Mouse (Mus musculus) heart, postnatal 0 days (tissue): ENCODE results near the gene Pear1. TPM values are rescaled to one million over a fixed set of nuclear protein-coding genes. Genes with fewer than 3 reads are reported as not detected.

Experiments
- ATAC-seq: fragments of 200-750 bp; cut with Nextera tagmentation; 2 replicates; pipeline ENCODE4 v1.8.0; 2017; ENCODE audit warnings: low read depth, moderate number of reproducible peaks, moderate library complexity; ENCODE audit not compliant: insufficient read depth
- DNase-seq: peaks from one replicate; pipeline ENCODE4 v3.0.0-alpha.2; 2016; ENCODE audit warnings: low spot score
- H3K27ac ChIP-seq: fragments of 300-500 bp; sonication (generic); 2 replicates; pipeline ENCODE4 v1.5.1; 2014; ENCODE audit warnings: low read depth, mild to moderate bottlenecking
- H3K27me3 ChIP-seq: fragments of 300-500 bp; sonication (generic); 2 replicates; pipeline ENCODE4 v1.6.1; 2014; ENCODE audit warnings: low read length, mixed read lengths; ENCODE audit not compliant: control insufficient read depth, insufficient read depth
- H3K36me3 ChIP-seq: fragments of 300-500 bp; sonication (generic); replicated peaks from 2 replicates; pipeline ENCODE4 v1.6.1; 2014; ENCODE audit warnings: low read length, mixed read lengths; ENCODE audit not compliant: control insufficient read depth, insufficient read depth
- H3K4me1 ChIP-seq: fragments of 300-500 bp; sonication (generic); 2 replicates; pipeline ENCODE4 v1.6.1; 2014; ENCODE audit warnings: antibody characterized with exemption; ENCODE audit not compliant: control insufficient read depth, insufficient read depth
- H3K4me2 ChIP-seq: fragments of 300-500 bp; sonication (generic); 2 replicates; pipeline ENCODE4 v1.6.1; 2014; ENCODE audit warnings: low read depth, mild to moderate bottlenecking, low read length, moderate library complexity
- H3K4me3 ChIP-seq: fragments of 300-500 bp; sonication (generic); 2 replicates; pipeline ENCODE4 v1.5.1; 2014; ENCODE audit warnings: low read depth, low read length
- H3K9ac ChIP-seq: fragments of 300-500 bp; sonication (generic); replicated peaks from 2 replicates; pipeline ENCODE4 v1.6.1; 2014; ENCODE audit warnings: low read depth, low read length, mixed read lengths
- H3K9me3 ChIP-seq: fragments of 300-500 bp; sonication (generic); replicated peaks from 2 replicates; pipeline ENCODE4 v1.6.1; 2016; ENCODE audit warnings: low read length; ENCODE audit not compliant: control insufficient read depth
- CTCF ChIP-seq: IDR thresholded peaks from 2 replicates; pipeline ENCODE4 v1.5.1; 2016; ENCODE audit warnings: antibody characterized with exemption, control low read depth, low read depth
- EP300 ChIP-seq: IDR thresholded peaks from 2 replicates; pipeline ENCODE4 v1.6.1; 2016; ENCODE audit warnings: antibody characterized with exemption, low read depth
- WGBS: fragments of 180-500 bp; shearing (Covaris S2); extraction: QIAGEN DNeasy Blood & Tissue Kit; methylation state at CpG from one replicate; pipeline ENCODE4 v1.1.7; 2014; 5-methylcytosine and 5-hydroxymethylcytosine counted together
- polyA plus RNA-seq: library from polyadenylated mRNA; unstranded; fragments of >200 nt; fragmentation: Nextera tagmentation; extraction: Ambion mirVana; gene quantifications from 2 replicates; pipeline ENCODE4 v1.2.1, GENCODE M21; 2015
- total RNA-seq: library from RNA; depleted of rRNA; stranded (reverse); fragments of >200 nt; gene quantifications from 2 replicates; pipeline ENCODE4 v1.2.3, GENCODE M21; 2014; ENCODE audit warnings: low replicate concordance

Pear1 gene
- total and polyA plus RNA-seq, 2 experiments from 2014 or later: 10.8 to 42.7 TPM

DNA sequence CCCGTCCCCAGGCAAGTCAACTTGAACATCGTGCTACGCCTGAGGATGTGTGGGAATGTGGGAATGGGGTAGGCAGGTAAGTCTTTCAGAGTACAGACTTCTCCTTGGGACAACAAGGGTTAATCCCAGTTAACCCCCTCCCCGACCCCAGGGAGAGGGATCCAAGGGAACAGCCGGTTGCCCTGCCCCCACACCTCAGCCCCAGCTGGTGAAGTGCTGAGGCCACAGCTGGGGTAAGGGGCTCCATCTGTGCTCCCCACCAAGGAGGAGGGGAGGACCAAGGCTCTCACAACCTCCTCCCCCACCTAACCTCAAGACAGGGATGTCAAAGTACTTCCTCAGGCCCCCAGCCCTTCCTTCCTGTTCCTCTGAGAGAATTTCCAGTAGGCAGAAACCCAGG, 34.3 kb downstream of the Pear1 start:
- no peak for DNase-seq
- Histone ChIP-seq H3K4me3 (no peak overlapping the region), H3K4me2 (no peak overlapping the region), H3K36me3 (no peaks in the 10 kb centered on the region), H3K4me1 (peaks cover 8% of the 10 kb centered on the region; the same call in 1 of the 2 replicates), H3K9ac (no peak overlapping the region), H3K9me3 (no peaks in the 10 kb centered on the region), H3K27me3 (peaks cover 61% of the 10 kb centered on the region), H3K27ac (no peak overlapping the region)
- 32% methylated on average over 5 of the region's 5 CpGs for WGBS
- TF ChIP-seq CTCF (no peak), EP300 (no peak)
- no peak for ATAC-seq

DNA sequence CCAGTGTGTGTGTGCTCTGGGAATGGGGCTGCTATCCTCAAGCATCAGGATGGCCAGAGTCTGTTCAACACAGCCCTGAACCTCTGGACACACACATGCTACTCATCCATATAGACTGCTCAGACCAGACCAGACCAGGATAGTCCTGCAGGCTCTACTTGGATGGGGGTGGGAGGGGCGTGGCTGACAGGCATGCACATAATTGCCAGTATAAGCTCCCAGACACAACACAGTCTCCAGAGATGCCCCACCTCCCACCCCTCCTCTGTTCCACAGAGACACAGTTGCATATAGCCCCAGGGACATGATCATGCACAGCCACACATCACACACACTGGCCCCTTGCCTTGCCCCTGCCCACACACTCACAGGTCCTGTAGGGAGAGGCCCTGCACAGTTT, 34.9 kb downstream of the Pear1 start:
- no peaks in the 10 kb centered on the region for H3K9me3 ChIP-seq
- no peak overlapping the region for H3K4me3 ChIP-seq
- no peak overlapping the region for H3K4me2 ChIP-seq
- H3K9ac ChIP-seq: no peak overlapping the region
- peaks cover 8% of the 10 kb centered on the region; the same call in 1 of the 2 replicates for H3K4me1 ChIP-seq
- H3K27ac ChIP-seq: no peak overlapping the region
- ATAC-seq (no peak), DNase-seq (no peak)
- TF ChIP-seq CTCF: no peak
- TF ChIP-seq EP300: no peak
- no peaks in the 10 kb centered on the region for H3K36me3 ChIP-seq
- 45% methylated on average over 1 of the region's 1 CpGs for WGBS
- H3K27me3 ChIP-seq: peaks cover 56% of the 10 kb centered on the region

DNA sequence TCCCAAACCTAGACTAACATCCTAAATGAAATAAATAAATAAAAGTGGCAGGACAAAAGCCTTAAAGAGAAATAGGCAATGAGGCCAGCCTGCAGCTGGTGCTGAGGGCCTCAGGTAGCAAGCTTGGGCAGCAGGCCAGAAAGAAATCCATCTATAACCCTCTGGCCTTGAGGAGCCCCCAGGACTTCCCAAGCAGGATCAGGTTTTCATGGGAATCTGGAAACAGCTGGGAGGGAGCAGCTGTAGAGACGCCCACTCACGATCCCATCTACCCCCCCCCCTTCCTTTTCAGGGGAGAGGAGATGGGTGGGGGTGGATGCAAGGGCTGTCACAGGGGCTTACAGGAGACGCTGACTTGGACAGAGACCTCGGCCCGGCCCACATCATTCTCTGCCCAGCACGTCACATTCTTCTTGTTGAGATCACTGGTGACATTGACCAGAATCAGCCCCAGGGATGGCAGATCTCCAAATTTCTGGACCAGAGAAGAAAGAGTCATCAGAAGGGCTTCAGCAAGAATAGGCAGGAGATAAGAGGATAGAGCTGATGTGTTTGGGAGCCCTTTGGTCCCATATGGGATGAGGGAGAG, 38.4 kb downstream of the Pear1 start:
- ATAC-seq (no peak), DNase-seq (no peak)
- H3K27me3 ChIP-seq: peaks cover 24% of the 10 kb centered on the region
- no peak for TF ChIP-seq EP300
- TF ChIP-seq CTCF: no peak
- H3K36me3 ChIP-seq: no peaks in the 10 kb centered on the region
- peaks cover 8% of the 10 kb centered on the region; the same call in 1 of the 2 replicates for H3K4me1 ChIP-seq
- H3K27ac ChIP-seq: no peak overlapping the region
- no peak overlapping the region for H3K9ac ChIP-seq
- H3K4me3 ChIP-seq: no peak overlapping the region
- no peaks in the 10 kb centered on the region for H3K9me3 ChIP-seq
- 11% methylated on average over 6 of the region's 6 CpGs for WGBS
- no peak overlapping the region for H3K4me2 ChIP-seq

DNA sequence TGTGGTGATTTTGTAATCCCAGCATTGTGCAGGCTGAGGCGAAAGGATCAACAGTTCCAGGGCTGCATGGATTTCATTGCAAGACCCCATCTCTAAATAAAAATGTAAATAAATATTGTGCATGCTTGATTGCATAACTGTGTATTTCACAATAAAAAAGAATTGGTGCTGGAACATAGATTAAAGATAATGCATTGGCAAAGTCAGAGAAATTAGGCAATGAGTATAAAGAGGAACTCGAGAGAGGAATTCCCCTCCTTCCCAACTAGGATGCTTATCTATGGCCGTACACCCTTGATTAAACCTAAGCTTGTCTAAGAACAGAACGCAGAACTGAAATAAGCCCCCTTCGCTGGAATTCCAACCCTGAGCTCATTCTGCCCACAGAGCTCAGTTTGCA, 39.0 kb downstream of the Pear1 start:
- TF ChIP-seq CTCF: no peak
- TF ChIP-seq EP300: no peak
- H3K27me3 ChIP-seq: peaks cover 24% of the 10 kb centered on the region; the same call in 1 of the 2 replicates

DNA sequence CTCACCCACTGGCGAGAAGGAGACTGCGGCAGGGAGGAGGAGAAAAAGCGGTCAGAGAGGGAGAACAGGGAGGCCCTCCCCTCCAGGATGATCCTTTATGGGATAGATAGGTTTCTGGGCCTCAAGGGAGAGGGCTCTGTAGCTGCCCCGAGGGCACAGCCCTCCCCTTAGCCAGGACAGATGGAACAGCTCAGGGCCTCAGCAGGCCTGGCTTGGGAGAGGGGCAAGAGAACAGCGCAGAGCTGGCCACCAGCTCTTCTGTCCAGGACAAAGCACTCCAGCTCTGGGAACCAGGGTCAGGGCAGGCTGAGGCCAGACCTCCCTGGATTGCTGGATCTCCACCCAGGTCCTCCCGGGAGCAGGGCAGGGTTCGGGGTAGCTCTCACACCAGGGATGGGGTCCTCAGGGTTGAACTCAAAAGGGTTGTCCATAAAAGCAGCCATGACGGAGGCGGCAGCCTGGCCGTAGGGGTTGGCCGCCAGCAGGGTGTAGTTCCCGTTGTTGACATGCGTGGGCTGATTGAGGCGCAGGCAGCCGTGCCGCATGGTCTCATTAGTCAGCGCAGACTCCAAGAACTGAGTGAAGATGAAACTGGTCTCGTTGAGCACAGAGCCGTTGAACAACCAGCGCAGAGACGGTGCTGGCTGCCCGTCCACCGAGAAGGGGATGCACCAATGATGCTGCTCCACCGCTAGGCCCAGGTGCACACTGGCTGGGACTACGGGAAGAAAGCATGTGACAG, 40.7 kb downstream of the Pear1 start:
- 81% methylated on average over 25 of the region's 25 CpGs for WGBS
- DNase-seq (no peak), ATAC-seq (no peak)
- Histone ChIP-seq H3K36me3 (no peaks in the 10 kb centered on the region), H3K27ac (no peak overlapping the region), H3K4me2 (no peak overlapping the region), H3K4me1 (peaks cover 8% of the 10 kb centered on the region; the same call in 1 of the 2 replicates), H3K27me3 (peaks cover 40% of the 10 kb centered on the region), H3K9me3 (no peaks in the 10 kb centered on the region), H3K9ac (no peak overlapping the region), H3K4me3 (no peak overlapping the region)
- TF ChIP-seq EP300 (no peak), CTCF (no peak)

More for the DNA sequence above, 39.0 kb downstream of the Pear1 start:
- no peak for DNase-seq
- no peaks in the 10 kb centered on the region for H3K9me3 ChIP-seq
- no peak overlapping the region for H3K4me3 ChIP-seq
- WGBS: 49% methylated on average over 5 of the region's 5 CpGs
- ATAC-seq: no peak
- no peak overlapping the region for H3K27ac ChIP-seq
- no peak overlapping the region for H3K9ac ChIP-seq
- no peak overlapping the region for H3K4me2 ChIP-seq
- H3K4me1 ChIP-seq: peaks cover 8% of the 10 kb centered on the region; the same call in 1 of the 2 replicates
- no peaks in the 10 kb centered on the region for H3K36me3 ChIP-seq
